8 mouse cellular contexts compared by ENCODE assay signal in genomic region chr9:51076979-51077315, GRCm38 (mm10). TPM values are rescaled to one million over a fixed set of nuclear protein-coding genes. Genes with fewer than 3 reads are reported as not detected.
A peak's percentile ranks its signal among the peaks of the same experiment; 100 is the strongest.
DNase-seq lines count a peak whose midpoint lies in the region; ATAC-seq and TF ChIP-seq lines count a peak whose summit lies in the region.

Layn (minus strand) TSS chr9:51077094.

- no peaks in the 10 kb centered on the region for H3K9me3 ChIP-seq in ES-Bruce4 (replicated peaks; ENCODE audit: control insufficient read depth, insufficient read depth, low read length, poor library complexity, severe bottlenecking)
- no peaks in the 10 kb centered on the region for H3K9me3 ChIP-seq in forebrain, embryonic 14.5 days (replicated peaks; ENCODE audit: control insufficient read depth, low read length)
- no peaks in the 10 kb centered on the region for H3K9me3 ChIP-seq in lung, embryonic 16.5 days (ENCODE audit: control insufficient read depth, low read length)

- peak; percentile 80 for DNase-seq in c-Kit-positive CD71-negative TER-119-negative erythroid progenitor cells, embryonic 14.5 days (ENCODE audit: low read depth)
- DNase-seq in forebrain, embryonic 14.5 days (ENCODE audit: low spot score), result peak; percentile 79
- peak; percentile 89 for DNase-seq in heart, postnatal 10 days
- DNase-seq in kidney, postnatal 36 days, result peak; percentile 87 to 89
- peak; percentile 55 for DNase-seq in thymus, postnatal 0 days (ENCODE audit: low spot score)

- ATAC-seq in forebrain, embryonic 14.5 days, result peak; percentile 92
- peak; percentile 99 for ATAC-seq in lung, embryonic 16.5 days (ENCODE audit: low read depth)
- ATAC-seq in neutrophil, adult 5-6 weeks (ENCODE audit: extremely low read depth, insufficient number of reproducible peaks, low FRiP score, poor library complexity, severe bottlenecking), result 0 out of 2 replicates have a peak, but pooled peaks have one; percentile 33

- WGBS in forebrain, embryonic 14.5 days, result under 1% methylated on average over 14 of the region's 14 CpGs
- 0% methylated on average over 14 of the region's 14 CpGs for WGBS in lung, embryonic 16.5 days

- H3K9ac ChIP-seq in ES-Bruce4 (ENCODE audit: low read depth, poor library complexity, severe bottlenecking), result peak within 1 kb of the TSS; percentile 27
- H3K9ac ChIP-seq in forebrain, embryonic 14.5 days (ENCODE audit: low read length), result peak within 1 kb of the TSS; percentile 37
- H3K9ac ChIP-seq in lung, embryonic 16.5 days (ENCODE audit: low read length), result peak within 1 kb of the TSS; percentile 72

- TF ChIP-seq POLR2A in ES-Bruce4 (IDR thresholded peaks at IDR 0.05; ENCODE audit: insufficient read depth, low read length), result no peak

- TF ChIP-seq CTCF in ES-Bruce4 (IDR thresholded peaks at IDR 0.05; ENCODE audit: low read depth, low read length), result no peak

- peak within 1 kb of the TSS; percentile 62 for H3K4me2 ChIP-seq in forebrain, embryonic 14.5 days (ENCODE audit: low read length)
- H3K4me2 ChIP-seq in lung, embryonic 16.5 days (ENCODE audit: low read depth, low read length), result peak within 1 kb of the TSS; percentile 98

- intact Hi-C loops in heart, postnatal 10 days (cut with DNase I), result loop anchor here (5.0 kb wide), 1 partner anchor 70 kb away; no protein-coding TSS in a partner anchor

- H3K4me3 ChIP-seq in ES-Bruce4 (ENCODE audit: low read depth, low read length), result peak within 1 kb of the TSS; percentile 74
- peak within 1 kb of the TSS; percentile 30 for H3K4me3 ChIP-seq in forebrain, embryonic 14.5 days (ENCODE audit: low read depth, low read length)
- H3K4me3 ChIP-seq in lung, embryonic 16.5 days (ENCODE audit: low read length), result peak within 1 kb of the TSS; percentile 69

- TF ChIP-seq EP300 in ES-Bruce4 (IDR thresholded peaks at IDR 0.05; ENCODE audit: insufficient read depth, low read depth, low read length), result no peak

- H3K27ac ChIP-seq in ES-Bruce4 (ENCODE audit: insufficient read depth, low read length), result no peak within 1 kb of the TSS
- H3K27ac ChIP-seq in forebrain, embryonic 14.5 days (ENCODE audit: low read depth, low read length), result no peak within 1 kb of the TSS
- peak within 1 kb of the TSS; percentile 42 for H3K27ac ChIP-seq in lung, embryonic 16.5 days (ENCODE audit: low read length)

- H3K36me3 ChIP-seq in ES-Bruce4 (ENCODE audit: control insufficient read depth, insufficient read depth, low read length, poor library complexity, severe bottlenecking), result no peaks in the 10 kb centered on the region
- H3K36me3 ChIP-seq in forebrain, embryonic 14.5 days (ENCODE audit: control insufficient read depth, insufficient read depth, low read length), result no peaks in the 10 kb centered on the region
- H3K36me3 ChIP-seq in lung, embryonic 16.5 days (ENCODE audit: control insufficient read depth, insufficient read depth, low read length), result no peaks in the 10 kb centered on the region

- no peaks in the 10 kb centered on the region for H3K27me3 ChIP-seq in ES-Bruce4 (ENCODE audit: control insufficient read depth, insufficient read depth, low read length, poor library complexity, severe bottlenecking)
- no peaks in the 10 kb centered on the region for H3K27me3 ChIP-seq in forebrain, embryonic 14.5 days (replicated peaks; ENCODE audit: control insufficient read depth, insufficient read depth, low read length)
- H3K27me3 ChIP-seq in lung, embryonic 16.5 days (ENCODE audit: control insufficient read depth, insufficient read depth, low read depth, low read length), result no peaks in the 10 kb centered on the region

- no peaks in the 10 kb centered on the region for H3K4me1 ChIP-seq in ES-Bruce4 (ENCODE audit: control insufficient read depth, insufficient read depth, low read length)
- H3K4me1 ChIP-seq in forebrain, embryonic 14.5 days (ENCODE audit: control insufficient read depth, insufficient read depth, low read length), result peaks cover 5% of the 10 kb centered on the region
- H3K4me1 ChIP-seq in lung, embryonic 16.5 days (replicated peaks; ENCODE audit: control insufficient read depth, insufficient read depth, low read length), result peaks cover 13% of the 10 kb centered on the region; the same call in 1 of the 2 replicates

RNA-seq across cellular contexts. Expression of gene Layn, which starts in this region (rescaled TPM):
- polyA plus RNA-seq in ES-Bruce4 (2011; ENCODE audit: insufficient read depth, insufficient read length, low read depth, missing spikeins), result 2.7 and 3.3 TPM in 2 replicates
- 1.7 and 2.1 TPM in 2 replicates for polyA plus RNA-seq in forebrain, embryonic 14.5 days (2014; fragmentation: Nextera tagmentation; extraction: Ambion mirVana)
- 10 to 100 TPM in 1 of 2 experiments, 1 to 10 TPM in 1; 9.3 to 11.7 TPM for total RNA-seq in heart, postnatal 10 days (2021)
- polyA plus RNA-seq in lung, embryonic 16.5 days (2015; fragmentation: Nextera tagmentation; extraction: Ambion mirVana), result 7.2 and 7.7 TPM in 2 replicates
- 0.86 and 1.4 TPM in 2 replicates for total RNA-seq in neutrophil, adult 5-6 weeks (2017)
- 2.1 and 2.8 TPM in 2 replicates for polyA plus RNA-seq in thymus, postnatal 0 days (2015; fragmentation: Nextera tagmentation; extraction: Ambion mirVana)

Comparison
In these comparisons a context has a peak if more than half of its experiments do, and no peak if none do; other contexts are left out.
1. ATAC-seq: peak in every context shown above with its lines; median percentile 99 in lung, embryonic 16.5 days; 92 in forebrain, embryonic 14.5 days; 33 in neutrophil, adult 5-6 weeks.